Mouse (Mus musculus): ENCODE results near the gene Tmem256. TPM values are rescaled to one million over a fixed set of nuclear protein-coding genes. Genes with fewer than 3 reads are reported as not detected.
A peak's percentile ranks its signal among the peaks of the same experiment; 100 is the strongest.

Tmem256 gene
- polyA plus RNA-seq, 1 experiment: 224 TPM

GRCm38 (mm10) chr11:69797924-69798323, 40.4 kb upstream of the Tmem256 start:
- 89% methylated on average over 7 of the region's 7 CpGs for WGBS
- no peak for DNase-seq
- H3K36me3 ChIP-seq (ENCODE audit: control insufficient read depth, insufficient read depth, low read length): no peaks in the 10 kb centered on the region
- no peak for TF ChIP-seq POLR2A (IDR thresholded peaks at IDR 0.05; ENCODE audit: control insufficient read depth, extremely low read depth, insufficient read depth, low read length, poor library complexity)
- no peak for TF ChIP-seq CTCF (IDR thresholded peaks at IDR 0.05; ENCODE audit: borderline replicate concordance, control insufficient read depth, extremely low read depth, insufficient read depth, low read length, poor library complexity)
- peaks cover 18% of the 10 kb centered on the region; the same call in 1 of the 2 replicates for H3K27me3 ChIP-seq (ENCODE audit: control insufficient read depth, insufficient read depth, low read length)
- H3K27ac ChIP-seq (ENCODE audit: control insufficient read depth, insufficient read depth, low read length): no peak overlapping the region
- no peak overlapping the region for H3K4me3 ChIP-seq (ENCODE audit: control insufficient read depth, insufficient read depth, low read length)
- peaks cover 24% of the 10 kb centered on the region for H3K4me1 ChIP-seq (replicated peaks; ENCODE audit: control insufficient read depth, insufficient read depth, low read length)

- Histone ChIP-seq H3K27ac (ENCODE audit: control insufficient read depth, insufficient read depth, low read length) (no peak overlapping the region), H3K4me1 (replicated peaks; ENCODE audit: control insufficient read depth, insufficient read depth, low read length) (peaks cover 36% of the 10 kb centered on the region), H3K27me3 (ENCODE audit: control insufficient read depth, insufficient read depth, low read length) (peaks cover 20% of the 10 kb centered on the region; the same call in 1 of the 2 replicates), H3K36me3 (ENCODE audit: control insufficient read depth, insufficient read depth, low read length) (no peaks in the 10 kb centered on the region), H3K4me3 (ENCODE audit: control insufficient read depth, insufficient read depth, low read length) (no peak overlapping the region)
- WGBS: 34% methylated on average over 11 of the region's 12 CpGs
- DNase-seq: no peak
- TF ChIP-seq CTCF (IDR thresholded peaks at IDR 0.05; ENCODE audit: borderline replicate concordance, control insufficient read depth, extremely low read depth, insufficient read depth, low read length, poor library complexity) (no peak), POLR2A (IDR thresholded peaks at IDR 0.05; ENCODE audit: control insufficient read depth, extremely low read depth, insufficient read depth, low read length, poor library complexity) (no peak)
Observed at GRCm38 (mm10) chr11:69799394-69800137, 38.7 kb upstream of the Tmem256 start.

- no peak for DNase-seq
- no peaks in the 10 kb centered on the region for H3K36me3 ChIP-seq (ENCODE audit: control insufficient read depth, insufficient read depth, low read length)
- 4% methylated on average over 11 of the region's 11 CpGs for WGBS
- peaks cover 20% of the 10 kb centered on the region; the same call in 1 of the 2 replicates for H3K27me3 ChIP-seq (ENCODE audit: control insufficient read depth, insufficient read depth, low read length)
- H3K27ac ChIP-seq (ENCODE audit: control insufficient read depth, insufficient read depth, low read length): no peak overlapping the region
- TF ChIP-seq POLR2A (IDR thresholded peaks at IDR 0.05; ENCODE audit: control insufficient read depth, extremely low read depth, insufficient read depth, low read length, poor library complexity) (no peak), CTCF (IDR thresholded peaks at IDR 0.05; ENCODE audit: borderline replicate concordance, control insufficient read depth, extremely low read depth, insufficient read depth, low read length, poor library complexity) (no peak)
- peaks cover 36% of the 10 kb centered on the region for H3K4me1 ChIP-seq (replicated peaks; ENCODE audit: control insufficient read depth, insufficient read depth, low read length)
- no peak overlapping the region for H3K4me3 ChIP-seq (ENCODE audit: control insufficient read depth, insufficient read depth, low read length)
Observed at GRCm38 (mm10) chr11:69800138-69800391, 38.2 kb upstream of the Tmem256 start.

DNA sequence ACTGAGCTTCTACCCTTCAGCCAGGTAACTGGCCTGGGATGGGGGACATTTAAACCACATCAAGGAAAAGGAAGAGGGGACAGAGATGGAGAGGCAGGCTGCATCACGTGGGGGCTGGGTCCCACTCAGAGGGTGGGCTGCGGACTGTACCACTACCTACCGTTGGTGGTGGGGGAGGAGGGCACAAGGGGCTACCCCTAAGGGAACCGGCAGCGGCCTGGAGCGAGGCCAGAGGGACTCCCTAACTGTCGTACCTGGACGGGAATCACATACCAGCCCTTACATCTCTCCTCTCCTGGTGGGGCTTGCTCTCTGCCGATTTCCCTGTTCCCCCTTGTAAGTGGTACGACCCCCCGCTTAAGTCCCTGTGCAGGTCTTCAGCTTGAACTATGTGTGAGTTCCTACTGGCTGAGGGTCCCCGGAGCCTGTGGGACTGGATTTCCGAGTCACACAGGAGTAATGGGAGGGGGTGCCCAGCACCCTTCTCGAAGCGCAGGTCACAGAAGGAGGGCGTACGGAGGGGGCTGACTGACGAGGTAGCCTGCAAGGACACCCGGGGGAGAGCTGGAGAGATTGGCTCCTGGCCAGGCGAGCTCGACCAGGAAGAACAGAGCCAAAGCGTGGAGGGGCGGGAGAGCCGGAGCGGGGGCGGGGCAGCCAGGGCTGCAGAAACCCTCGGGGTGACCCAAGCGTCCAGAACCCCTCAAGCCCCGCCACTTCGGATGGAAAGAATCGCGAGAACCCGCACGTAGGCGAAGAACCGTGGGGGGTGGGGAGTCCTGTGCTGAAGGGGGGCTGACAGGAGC, 37.7 kb upstream of the Tmem256 start:
- Histone ChIP-seq H3K4me3 (ENCODE audit: control insufficient read depth, insufficient read depth, low read length) (no peak overlapping the region), H3K27ac (ENCODE audit: control insufficient read depth, insufficient read depth, low read length) (no peak overlapping the region), H3K36me3 (ENCODE audit: control insufficient read depth, insufficient read depth, low read length) (no peaks in the 10 kb centered on the region), H3K27me3 (ENCODE audit: control insufficient read depth, insufficient read depth, low read length) (peaks cover 20% of the 10 kb centered on the region; the same call in 1 of the 2 replicates), H3K4me1 (replicated peaks; ENCODE audit: control insufficient read depth, insufficient read depth, low read length) (peaks cover 36% of the 10 kb centered on the region)
- TF ChIP-seq POLR2A (IDR thresholded peaks at IDR 0.05; ENCODE audit: control insufficient read depth, extremely low read depth, insufficient read depth, low read length, poor library complexity) (no peak), CTCF (IDR thresholded peaks at IDR 0.05; ENCODE audit: borderline replicate concordance, control insufficient read depth, extremely low read depth, insufficient read depth, low read length, poor library complexity) (no peak)
- 1% methylated on average over 36 of the region's 36 CpGs for WGBS
- DNase-seq: no peak

- 9% methylated on average over 33 of the region's 33 CpGs for WGBS
- no peak for TF ChIP-seq CTCF (IDR thresholded peaks at IDR 0.05; ENCODE audit: borderline replicate concordance, control insufficient read depth, extremely low read depth, insufficient read depth, low read length, poor library complexity)
- no peak for TF ChIP-seq POLR2A (IDR thresholded peaks at IDR 0.05; ENCODE audit: control insufficient read depth, extremely low read depth, insufficient read depth, low read length, poor library complexity)
- H3K4me3 ChIP-seq (ENCODE audit: control insufficient read depth, insufficient read depth, low read length): peak within 1 kb of the TSS; percentile 50
- H3K27me3 ChIP-seq (ENCODE audit: control insufficient read depth, insufficient read depth, low read length): peaks cover 20% of the 10 kb centered on the region; the same call in 1 of the 2 replicates
- H3K27ac ChIP-seq (ENCODE audit: control insufficient read depth, insufficient read depth, low read length): no peak within 1 kb of the TSS
- DNase-seq: no peak
- H3K4me1 ChIP-seq (replicated peaks; ENCODE audit: control insufficient read depth, insufficient read depth, low read length): peaks cover 36% of the 10 kb centered on the region
- no peaks in the 10 kb centered on the region for H3K36me3 ChIP-seq (ENCODE audit: control insufficient read depth, insufficient read depth, low read length)
Observed at GRCm38 (mm10) chr11:69801379-69801977, 36.8 kb upstream of the Tmem256 start, which contains the start of gene Fgf11. Gene Fgf11 (minus strand): TSS chr11:69801857.

DNA sequence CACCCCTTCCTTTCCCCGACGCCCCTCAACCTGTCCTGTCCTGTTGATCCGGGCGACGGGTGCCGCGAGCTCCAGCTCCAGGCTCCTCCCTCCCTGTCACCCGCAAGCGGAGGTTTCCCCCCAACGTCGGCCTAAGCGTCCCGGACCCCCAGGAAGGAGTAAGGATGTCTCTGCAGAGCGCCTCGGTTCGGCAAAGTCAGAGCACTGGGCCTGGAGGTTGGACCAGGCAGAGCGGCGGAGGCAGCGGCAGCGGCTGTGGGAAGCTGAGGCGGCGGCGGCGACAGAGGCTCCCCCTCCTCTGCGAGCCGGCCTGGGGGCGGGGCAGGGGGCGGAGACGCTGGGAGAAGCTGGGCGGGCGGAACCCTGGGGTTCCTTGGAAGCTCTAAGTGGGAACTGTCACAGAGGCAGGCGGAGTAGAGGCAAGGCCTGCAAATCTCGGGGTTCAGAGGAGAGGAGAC, 35.6 kb upstream of the Tmem256 start:
- no peak for TF ChIP-seq POLR2A (IDR thresholded peaks at IDR 0.05; ENCODE audit: control insufficient read depth, extremely low read depth, insufficient read depth, low read length, poor library complexity)
- no peak for TF ChIP-seq CTCF (IDR thresholded peaks at IDR 0.05; ENCODE audit: borderline replicate concordance, control insufficient read depth, extremely low read depth, insufficient read depth, low read length, poor library complexity)
- no peaks in the 10 kb centered on the region for H3K36me3 ChIP-seq (ENCODE audit: control insufficient read depth, insufficient read depth, low read length)
- peak overlapping the region; percentile 50 for H3K4me3 ChIP-seq (ENCODE audit: control insufficient read depth, insufficient read depth, low read length)
- peak; percentile 83 for DNase-seq
- WGBS: under 1% methylated on average over 33 of the region's 33 CpGs
- H3K27ac ChIP-seq (ENCODE audit: control insufficient read depth, insufficient read depth, low read length): no peak overlapping the region
- peaks cover 36% of the 10 kb centered on the region for H3K4me1 ChIP-seq (replicated peaks; ENCODE audit: control insufficient read depth, insufficient read depth, low read length)
- H3K27me3 ChIP-seq (ENCODE audit: control insufficient read depth, insufficient read depth, low read length): peaks cover 20% of the 10 kb centered on the region; the same call in 1 of the 2 replicates

Data from thymus, adult 2 months (tissue).